Mouse (Mus musculus) adrenal gland, adult 18-20 months (tissue): Measurements from ENCODE around the gene Olfr691. TPM values are rescaled to one million over a fixed set of nuclear protein-coding genes. Genes with fewer than 3 reads are reported as not detected.

Experiments
- total RNA-seq, 2 experiments: library from RNA; stranded (reverse); gene quantifications; 1 replicate in 1 of 2; 2 replicates in 1 of 2; pipeline ENCODE4 v1.2.3; 2021

Gene Olfr691
- total RNA-seq, 2 experiments from 2014 or later, result not detected

Other genes starting within 250 kb of the Olfr691 start
- not detected for gene Olfr680-ps1, start 249.5 kb downstream of the Olfr691 start, total RNA-seq
- gene Olfr681, start 225.4 kb downstream of the Olfr691 start, total RNA-seq, result not detected
- gene Olfr683, start 195.3 kb downstream of the Olfr691 start, total RNA-seq, result not detected
- gene Olfr684, start 178.6 kb downstream of the Olfr691 start, total RNA-seq, result not detected
- not detected for gene Olfr685, start 156.3 kb downstream of the Olfr691 start, total RNA-seq
- not detected for gene Olfr686, start 134.8 kb downstream of the Olfr691 start, total RNA-seq
- gene Olfr688, start 54.2 kb downstream of the Olfr691 start, total RNA-seq, result not detected
- gene Olfr689, start 31.1 kb downstream of the Olfr691 start, total RNA-seq, result not detected
- gene Olfr690, start 8.2 kb downstream of the Olfr691 start, total RNA-seq, result not detected
- not detected for gene Olfr692, start 26.0 kb upstream of the Olfr691 start, total RNA-seq
- gene Gm5901, start 32.8 kb upstream of the Olfr691 start, total RNA-seq, result not detected
- gene Fam160a2, start 57.8 kb upstream of the Olfr691 start, total RNA-seq, result 10 to 100 TPM; 25.6 to 26.9 TPM
- not detected for gene Cnga4, start 62.3 kb upstream of the Olfr691 start, total RNA-seq
- not detected for gene Cckbr, start 83.5 kb upstream of the Olfr691 start, total RNA-seq
- gene Cavin3, start 140.0 kb upstream of the Olfr691 start, total RNA-seq, result 10 to 100 TPM; 53.5 to 63.7 TPM
- gene Smpd1, start 212.1 kb upstream of the Olfr691 start, total RNA-seq, result 10 to 100 TPM; 50.3 to 54.5 TPM
- gene Apbb1, start 239.4 kb upstream of the Olfr691 start, total RNA-seq, result 10 to 100 TPM; 14.3 to 15.7 TPM